Comparison of ENCODE assay signal across 18 mouse cellular contexts in the genomic region with DNA sequence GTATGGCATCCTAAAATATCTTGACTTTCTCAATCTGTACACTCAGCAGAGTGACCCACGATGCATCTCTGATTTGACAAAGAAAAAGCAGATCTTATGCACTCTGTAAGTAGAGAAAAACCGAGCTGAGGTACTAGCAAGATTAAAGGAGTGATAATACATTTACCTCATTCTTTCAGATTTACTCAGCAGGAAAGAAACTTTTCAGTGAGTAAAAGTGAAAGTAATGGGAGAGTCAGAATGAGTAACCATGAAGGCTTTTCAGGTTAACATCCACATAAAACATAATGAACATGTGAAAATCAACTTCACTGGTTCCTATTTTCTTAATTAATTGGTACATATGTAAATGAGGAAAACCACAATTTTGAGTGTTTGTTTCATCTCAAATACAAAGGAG.
"Had no signal": no experiment of that assay in that cellular context is flagged by ENCODE, and none has a peak within 500 bp of the region (broad histone marks: within the 10 kb centered on the region; RNA-seq: fewer than 3 reads in every experiment).

No protein-coding gene starts in this region.

- H3K4me3 ChIP-seq: kidney, embryonic 15.5 days; limb, embryonic 10.5 days; limb, embryonic 13.5 days; liver, embryonic 12.5 days; liver, embryonic 15.5 days; lung, embryonic 15.5 days had no signal

- DNase-seq: kidney, postnatal 10 days; kidney, postnatal 36 days; liver; lung, adult 18-20 months; lung, postnatal 10 days; lung, postnatal 4 days; midbrain, embryonic 14.5 days; thymus, adult 2 months; thymus, postnatal 14 days; thymus, postnatal 4 days had no signal

- H3K4me1 ChIP-seq: kidney, embryonic 15.5 days; limb, embryonic 10.5 days; limb, embryonic 13.5 days; liver, embryonic 12.5 days; liver, embryonic 15.5 days; lung, embryonic 15.5 days had no signal

- H3K36me3 ChIP-seq: kidney, embryonic 15.5 days; limb, embryonic 10.5 days; limb, embryonic 13.5 days; liver, embryonic 12.5 days; liver, embryonic 15.5 days; lung, embryonic 15.5 days had no signal

- H3K9me3 ChIP-seq: kidney, embryonic 15.5 days; limb, embryonic 10.5 days; limb, embryonic 13.5 days; liver, embryonic 12.5 days; liver, embryonic 15.5 days; lung, embryonic 15.5 days had no signal

- H3K27me3 ChIP-seq: kidney, embryonic 15.5 days; limb, embryonic 13.5 days; liver, embryonic 12.5 days; liver, embryonic 15.5 days; lung, embryonic 15.5 days had no signal

- H3K27ac ChIP-seq: kidney, embryonic 15.5 days; limb, embryonic 10.5 days; limb, embryonic 13.5 days; liver, embryonic 12.5 days; liver, embryonic 15.5 days; lung, embryonic 15.5 days; stomach, postnatal 0 days had no signal

- H3K9ac ChIP-seq: kidney, embryonic 15.5 days; limb, embryonic 13.5 days; liver, embryonic 12.5 days; liver, embryonic 15.5 days; lung, embryonic 15.5 days had no signal

- H3K4me2 ChIP-seq: kidney, embryonic 15.5 days; limb, embryonic 13.5 days; liver, embryonic 12.5 days; liver, embryonic 15.5 days; lung, embryonic 15.5 days; midbrain, embryonic 11.5 days had no signal
